11 mouse cellular contexts compared by ENCODE assay signal in the genomic region with DNA sequence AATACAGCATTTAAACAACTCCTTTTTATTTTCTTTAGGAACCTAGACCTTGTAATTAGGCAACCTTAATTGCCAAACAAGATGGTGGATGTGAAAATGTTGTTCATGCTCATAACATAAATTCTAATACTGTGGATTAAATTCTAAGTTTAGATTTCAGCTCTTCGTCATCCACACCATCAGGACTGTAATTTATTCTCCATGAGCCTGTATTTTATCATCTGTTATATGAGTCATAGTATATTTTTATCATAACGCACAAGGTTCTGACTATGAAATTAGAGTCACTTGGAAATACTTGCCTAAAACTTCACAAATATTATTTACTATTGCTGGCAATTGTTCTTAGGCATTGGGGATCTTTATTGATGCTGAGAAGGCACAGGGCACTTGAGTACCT.
"Had no signal": no experiment of that assay in that cellular context is flagged by ENCODE, and none has a peak within 500 bp of the region (broad histone marks: within the 10 kb centered on the region; RNA-seq: fewer than 3 reads in every experiment).

No protein-coding gene starts in this region.

- ATAC-seq: liver, postnatal 0 days; lung, postnatal 0 days; midbrain, embryonic 13.5 days; midbrain, embryonic 15.5 days had no signal

- DNase-seq: liver, postnatal 0 days; lung, adult 2 months; lung, postnatal 14 days; lung, postnatal 36 days; right cerebral cortex, postnatal 14 days; thymus, adult 2 months; thymus, postnatal 25 days; thymus, postnatal 4 days had no signal
